Mouse (Mus musculus): ENCODE measurements around the gene Aen.

Aen gene

GRCm38 (mm10) chr7:78895653-78896333 is at the start of gene Aen:
TSS of gene Aen (plus strand) at chr7:78895854.
- peak; percentile 99 for DNase-seq (ENCODE audit: low read depth)

GRCm38 (mm10) chr7:78846066-78846716 is 49.5 kb upstream of the Aen start:
- DNase-seq (ENCODE audit: low read depth) = peak; percentile 29

GRCm38 (mm10) chr7:78846737-78847434 is 48.8 kb upstream of the Aen start, which contains the start of gene Det1:
TSS of gene Det1 (minus strand) at chr7:78847263.
- DNase-seq (ENCODE audit: low read depth) = peak; percentile 92

- DNase-seq (ENCODE audit: low read depth) = no peak
Measured at GRCm38 (mm10) chr7:78854051-78854450, 41.6 kb upstream of the Aen start.

- DNase-seq (ENCODE audit: low read depth) = peak; percentile 52
Measured at GRCm38 (mm10) chr7:78855044-78855655, 40.5 kb upstream of the Aen start.

GRCm38 (mm10) chr7:78863796-78864445 is 31.7 kb upstream of the Aen start:
- DNase-seq (ENCODE audit: low read depth) = no peak

GRCm38 (mm10) chr7:78864446-78864802 is 31.2 kb upstream of the Aen start:
- no peak for DNase-seq (ENCODE audit: low read depth)

GRCm38 (mm10) chr7:78865212-78865949 is 30.3 kb upstream of the Aen start:
- no peak for DNase-seq (ENCODE audit: low read depth)

GRCm38 (mm10) chr7:78868731-78869130 is 26.9 kb upstream of the Aen start:
- no peak for DNase-seq (ENCODE audit: low read depth)

- no peak for DNase-seq (ENCODE audit: low read depth)
Measured at GRCm38 (mm10) chr7:78872366-78872765, 23.3 kb upstream of the Aen start.

- DNase-seq (ENCODE audit: low read depth) = no peak
Measured at GRCm38 (mm10) chr7:78872831-78873230, 22.8 kb upstream of the Aen start.

GRCm38 (mm10) chr7:78881607-78882468 is 13.8 kb upstream of the Aen start:
- DNase-seq (ENCODE audit: low read depth) = no peak

- DNase-seq (ENCODE audit: low read depth) = no peak
Measured at GRCm38 (mm10) chr7:78882469-78882837, 13.2 kb upstream of the Aen start.

GRCm38 (mm10) chr7:78883016-78883725 is 12.5 kb upstream of the Aen start:
- no peak for DNase-seq (ENCODE audit: low read depth)

- no peak for DNase-seq (ENCODE audit: low read depth)
Measured at GRCm38 (mm10) chr7:78883726-78884060, 12.0 kb upstream of the Aen start.

- DNase-seq (ENCODE audit: low read depth) = no peak
Measured at GRCm38 (mm10) chr7:78884139-78884538, 11.5 kb upstream of the Aen start.

- no peak for DNase-seq (ENCODE audit: low read depth)
Measured at GRCm38 (mm10) chr7:78885404-78885803, 10.2 kb upstream of the Aen start.

- DNase-seq (ENCODE audit: low read depth) = no peak
Measured at GRCm38 (mm10) chr7:78886496-78886895, 9.2 kb upstream of the Aen start.

- no peak for DNase-seq (ENCODE audit: low read depth)
Measured at GRCm38 (mm10) chr7:78887431-78887842, 8.2 kb upstream of the Aen start.

GRCm38 (mm10) chr7:78890641-78891040 is 5.0 kb upstream of the Aen start:
- peak; percentile 72 for DNase-seq (ENCODE audit: low read depth)
